Mouse (Mus musculus) bone marrow macrophage, adult 2 months (primary cell): ENCODE measurements at regions not wholly inside any gene's neighbourhood (a gene's known extent, or its start where the extent isn't known, plus 50 kb on each side); places are given as distances from the start of the nearest gene placed in this dataset.

Experiments
- CTCF ChIP-seq: IDR thresholded peaks from 2 replicates; pipeline ENCODE4 v1.5.1; 2012; ENCODE audit warnings: low read depth, mild to moderate bottlenecking, low read length, moderate library complexity
- POLR2A ChIP-seq: IDR thresholded peaks from 2 replicates; pipeline ENCODE4 v1.6.1; 2012; ENCODE audit warnings: mild to moderate bottlenecking, low read depth, low read length, borderline replicate concordance

GRCm38 (mm10) chr15:62192706-62193105 is 1269.9 kb upstream of the A1bg start:
- no peak for TF ChIP-seq CTCF
- no peak for TF ChIP-seq POLR2A
